Mouse (Mus musculus) small intestine, adult 2 months (tissue): Measurements from ENCODE around the gene Nat8f2.

Experiments used
- CTCF ChIP-seq: fragments of 200-500 bp; IDR thresholded peaks from 2 replicates; pipeline ENCODE4 v1.5.1; 2012; ENCODE audit warnings: low read depth, mild to moderate bottlenecking, control low read depth, inconsistent platforms, low read length, moderate library complexity, mixed read lengths; ENCODE audit not compliant: insufficient replicate concordance, insufficient read length; ENCODE audit errors: extremely low read depth
- POLR2A ChIP-seq: fragments of 200-500 bp; IDR thresholded peaks from 2 replicates; pipeline ENCODE4 v1.6.1; 2012; ENCODE audit warnings: low read depth, mild to moderate bottlenecking, control low read depth, inconsistent platforms, low read length, moderate library complexity

- TF ChIP-seq POLR2A (no peak), CTCF (no peak)
Measured at GRCm38 (mm10) chr6:85820837-85821236, 48.1 kb downstream of the Nat8f2 start, which contains the start of the genes Nat8f6 and Nat8f5.
